Mouse (Mus musculus) spleen, embryonic (tissue): Measurements from ENCODE around the gene Evi5.

ENCODE experiments used
- CTCF ChIA-PET: fragments of 350-600 bp; sonication (Branson Sonifier 250); formaldehyde crosslinking; loops from one replicate; lab custom pipeline; 2022; lab: Charles Lee

Evi5 gene

GRCm38 (mm10) chr5:107756072-107756471, 118.8 kb downstream of the Evi5 start:
- CTCF ChIA-PET: no interaction called here

GRCm38 (mm10) chr5:107754740-107755139, 120.2 kb downstream of the Evi5 start:
- CTCF ChIA-PET: no interaction called here

GRCm38 (mm10) chr5:107753656-107754055, 121.3 kb downstream of the Evi5 start:
- CTCF ChIA-PET: no interaction called here

GRCm38 (mm10) chr5:107749229-107749916, 125.5 kb downstream of the Evi5 start:
- CTCF ChIA-PET: interaction anchor here (0.6 kb wide), 1 partner anchor 54 kb away, joined by 3 read pairs; no protein-coding TSS in a partner anchor

- CTCF ChIA-PET: interaction anchor here (0.6 kb wide), 1 partner anchor 159 kb away, joined by 5 read pairs; no protein-coding TSS in a partner anchor
Measured at GRCm38 (mm10) chr5:107739023-107739422, 135.9 kb downstream of the Evi5 start.

- CTCF ChIA-PET: no interaction called here
Measured at GRCm38 (mm10) chr5:107738296-107738695, 136.6 kb downstream of the Evi5 start.

GRCm38 (mm10) chr5:107736171-107736570, 138.7 kb downstream of the Evi5 start:
- CTCF ChIA-PET: no interaction called here

- CTCF ChIA-PET: interaction anchor here (0.6 kb wide), 1 partner anchor 10 kb away, joined by 3 read pairs; no protein-coding TSS in a partner anchor
Measured at GRCm38 (mm10) chr5:107731844-107732243, 143.1 kb downstream of the Evi5 start.

- CTCF ChIA-PET: no interaction called here
Measured at GRCm38 (mm10) chr5:107731408-107731807, 143.5 kb downstream of the Evi5 start.

GRCm38 (mm10) chr5:107727007-107727402, 147.9 kb downstream of the Evi5 start:
- CTCF ChIA-PET: no interaction called here

GRCm38 (mm10) chr5:107726281-107727006, 148.5 kb downstream of the Evi5 start:
- CTCF ChIA-PET: interaction anchor here (0.6 kb wide), 1 partner anchor 39 kb away, joined by 4 read pairs; no protein-coding TSS in a partner anchor

- CTCF ChIA-PET: no interaction called here
Measured at GRCm38 (mm10) chr5:107725435-107726261, 149.3 kb downstream of the Evi5 start, which contains the start of gene Gfi1. Gene Gfi1 (minus strand): TSS chr5:107726036.

- CTCF ChIA-PET: interaction anchor here (0.5 kb wide), 2 partner anchors 76 to 203 kb away, joined by 6 to 8 read pairs; no protein-coding TSS in a partner anchor
Measured at GRCm38 (mm10) chr5:107724661-107725434, 150.1 kb downstream of the Evi5 start.

GRCm38 (mm10) chr5:107723541-107724511, 151.1 kb downstream of the Evi5 start:
- CTCF ChIA-PET: interaction anchor here (0.5 to 1.0 kb wide), 2 partner anchors 18 to 77 kb away, joined by 3 to 8 read pairs; no protein-coding TSS in a partner anchor

GRCm38 (mm10) chr5:107722661-107723532, 152.0 kb downstream of the Evi5 start:
- CTCF ChIA-PET: interaction anchor here (0.7 to 1.1 kb wide), 3 partner anchors 9 to 67 kb away, joined by 3 read pairs; no protein-coding TSS in a partner anchor

GRCm38 (mm10) chr5:107721638-107722011, 153.3 kb downstream of the Evi5 start:
- CTCF ChIA-PET: interaction anchor here (0.7 to 1.1 kb wide), 2 partner anchors 33 to 65 kb away, joined by 3 read pairs; no protein-coding TSS in a partner anchor

GRCm38 (mm10) chr5:107720991-107721637, 153.8 kb downstream of the Evi5 start:
- CTCF ChIA-PET: interaction anchor here (0.7 kb wide), 1 partner anchor 32 kb away, joined by 3 read pairs; no protein-coding TSS in a partner anchor

GRCm38 (mm10) chr5:107720511-107720910, 154.4 kb downstream of the Evi5 start:
- CTCF ChIA-PET: no interaction called here
